Mouse (Mus musculus) MEL (cell line): ENCODE measurements around the gene Polr1e. TPM values are rescaled to one million over a fixed set of nuclear protein-coding genes. Genes with fewer than 3 reads are reported as not detected.

ENCODE experiments used
- DNase-seq: peaks from one replicate; pipeline ENCODE4 v3.0.0; 2011; ENCODE audit warnings: low read depth, low spot score
- H3K27ac ChIP-seq: 2 replicates; pipeline ENCODE4 v1.5.1; 2012; ENCODE audit warnings: low read depth, mild to moderate bottlenecking, control low read depth, low read length, moderate library complexity; ENCODE audit not compliant: control insufficient read depth
- H3K27me3 ChIP-seq, 2 experiments: fragments of 150-350 bp in 1 of 2; sonication (generic) in 1 of 2; 2 replicates each; pipeline ENCODE4 v1.6.1; 2012; ENCODE audit warnings: low read length in 2 of 2, mild to moderate bottlenecking in 2 of 2, improper control_type of control experiment in 1 of 2, moderate library complexity in 1 of 2; ENCODE audit not compliant: insufficient read depth in 2 of 2, control insufficient read depth in 1 of 2
- H3K36me3 ChIP-seq, 2 experiments: 2 replicates each; pipeline ENCODE4 v1.6.1; 2012 to 2014; ENCODE audit warnings: low read length in 2 of 2, improper control_type of control experiment in 1 of 2, inconsistent platforms in 1 of 2, mild to moderate bottlenecking in 1 of 2; ENCODE audit not compliant: insufficient read depth in 2 of 2, control insufficient read depth in 1 of 2
- H3K4me1 ChIP-seq, 2 experiments: fragments of 150-350 bp in 1 of 2; sonication (generic) in 1 of 2; 2 replicates each; pipeline ENCODE4 v1.6.1; 2012; ENCODE audit warnings: low read length in 2 of 2, improper control_type of control experiment in 1 of 2, mild to moderate bottlenecking in 1 of 2; ENCODE audit not compliant: insufficient read depth in 2 of 2, control insufficient read depth in 1 of 2
- H3K4me3 ChIP-seq, 2 experiments: fragments of 150-350 bp in 1 of 2; sonication (generic) in 1 of 2; 2 replicates each; pipeline ENCODE4 v1.5.1; 2012; ENCODE audit warnings: low read depth in 2 of 2, low read length in 2 of 2, mild to moderate bottlenecking in 2 of 2, moderate library complexity in 2 of 2, control low read depth in 1 of 2, improper control_type of control experiment in 1 of 2; ENCODE audit not compliant: control insufficient read depth in 1 of 2, insufficient read depth in 1 of 2
- H3K79me2 ChIP-seq: 2 replicates; pipeline ENCODE4 v1.6.1; 2012; ENCODE audit warnings: mild to moderate bottlenecking, low read length, moderate library complexity; ENCODE audit not compliant: control insufficient read depth, poor library complexity, insufficient read depth
- H3K9ac ChIP-seq: 2 replicates; pipeline ENCODE4 v1.6.1; 2012; ENCODE audit warnings: low read depth, mild to moderate bottlenecking, control low read depth, low read length, moderate library complexity; ENCODE audit not compliant: control insufficient read depth, poor library complexity, severe bottlenecking
- H3K9me3 ChIP-seq: fragments of 150-350 bp; sonication (generic); replicated peaks from 2 replicates; pipeline ENCODE4 v1.6.1; 2012; ENCODE audit warnings: mild to moderate bottlenecking, low read length, improper control_type of control experiment, moderate library complexity; ENCODE audit not compliant: insufficient read depth
- CHD2 ChIP-seq: IDR thresholded peaks from 2 replicates; pipeline ENCODE4 v1.6.1; 2011; ENCODE audit warnings: low read length, improper control_type of control experiment
- ELF1 ChIP-seq: IDR thresholded peaks from 2 replicates; pipeline ENCODE4 v1.6.1; 2014; ENCODE audit warnings: low read depth, mild to moderate bottlenecking, inconsistent platforms, low read length, improper control_type of control experiment, moderate library complexity
- MAFK ChIP-seq: IDR thresholded peaks from 2 replicates; pipeline ENCODE4 v1.6.1; 2011; ENCODE audit warnings: low read depth, mild to moderate bottlenecking, low read length, improper control_type of control experiment, borderline replicate concordance
- MEF2A ChIP-seq: IDR thresholded peaks from 2 replicates; pipeline ENCODE4 v1.6.1; 2014; ENCODE audit warnings: low read depth, mild to moderate bottlenecking, inconsistent platforms, low read length, improper control_type of control experiment; ENCODE audit not compliant: poor library complexity, insufficient replicate concordance, severe bottlenecking; ENCODE audit errors: extremely low read depth
- MYC ChIP-seq: IDR thresholded peaks from 2 replicates; pipeline ENCODE4 v1.6.1; 2011; ENCODE audit warnings: low read depth, mild to moderate bottlenecking, low read length, improper control_type of control experiment, moderate library complexity
- NELFE ChIP-seq: IDR thresholded peaks from 2 replicates; pipeline ENCODE4 v1.6.1; 2011; ENCODE audit warnings: low read depth, low read length, improper control_type of control experiment
- POLR2A ChIP-seq, 2 experiments: IDR thresholded peaks; 2 replicates each; pipeline ENCODE4 v1.6.1; 2011 to 2012; ENCODE audit warnings: low read length in 2 of 2, mild to moderate bottlenecking in 2 of 2, control low read depth in 1 of 2, improper control_type of control experiment in 1 of 2, low read depth in 1 of 2, moderate library complexity in 1 of 2; ENCODE audit not compliant: control insufficient read depth in 1 of 2, insufficient read depth in 1 of 2, poor library complexity in 1 of 2
- POLR2AphosphoS5 ChIP-seq: IDR thresholded peaks from 2 replicates; pipeline ENCODE4 v1.6.1; 2012; ENCODE audit warnings: low read depth, borderline replicate concordance, mild to moderate bottlenecking, inconsistent platforms, low read length, moderate library complexity, mixed read lengths
- RAD21 ChIP-seq: IDR thresholded peaks from 2 replicates; pipeline ENCODE4 v1.6.1; 2011; ENCODE audit warnings: mild to moderate bottlenecking, low read depth, low read length, improper control_type of control experiment
- SIN3A ChIP-seq: IDR thresholded peaks from 2 replicates; pipeline ENCODE4 v1.6.1; 2012; ENCODE audit warnings: low read length, improper control_type of control experiment, inconsistent platforms
- SMC3 ChIP-seq: IDR thresholded peaks from 2 replicates; pipeline ENCODE4 v1.6.1; 2011; ENCODE audit warnings: low read depth, low read length, improper control_type of control experiment
- TAL1 ChIP-seq: IDR thresholded peaks from 2 replicates; pipeline ENCODE4 v1.6.1; 2012; ENCODE audit warnings: mild to moderate bottlenecking, inconsistent platforms, low read length, moderate library complexity, mixed read lengths
- USF1 ChIP-seq: IDR thresholded peaks from 2 replicates; pipeline ENCODE4 v1.6.1; 2014; ENCODE audit warnings: low read depth, mild to moderate bottlenecking, inconsistent platforms, low read length, improper control_type of control experiment, moderate library complexity
- USF2 ChIP-seq, 2 experiments: IDR thresholded peaks; 2 replicates each; pipeline ENCODE4 v1.6.1; 2011 to 2012; ENCODE audit warnings: improper control_type of control experiment in 2 of 2, low read length in 2 of 2, borderline replicate concordance in 1 of 2, inconsistent platforms in 1 of 2, low read depth in 1 of 2, mild to moderate bottlenecking in 1 of 2; ENCODE audit not compliant: insufficient read depth in 1 of 2
- ZMIZ1 ChIP-seq: IDR thresholded peaks from 2 replicates; pipeline ENCODE4 v1.6.1; 2012; ENCODE audit warnings: low read depth, mild to moderate bottlenecking, inconsistent platforms, low read length, improper control_type of control experiment, moderate library complexity
- polyA plus RNA-seq, 2 experiments: library from polyadenylated mRNA; stranded (reverse) in 1 of 2; unstranded in 1 of 2; fragments of >175 nt in 1 of 2; fragments of >200 nt in 1 of 2; gene quantifications; 2 replicates each; pipeline versions ENCODE4 v1.2.1 to v1.2.4; 2012; ENCODE audit warnings: low replicate concordance in 2 of 2, low read depth in 1 of 2; ENCODE audit not compliant: insufficient read length in 2 of 2, insufficient read depth in 1 of 2, missing spikeins in 1 of 2
- total RNA-seq: library from RNA; depleted of rRNA; stranded (reverse); fragments of 300-350 nt; gene quantifications from 2 replicates; pipeline ENCODE4 v1.2.3, GENCODE M21; 2012; rRNA removed

Polr1e gene
- total and polyA plus RNA-seq, 3 experiments, result 40.8 to 51.5 TPM; not detected in 1

GRCm38 (mm10) chr4:45084021-45084894 is 65.9 kb downstream of the Polr1e start, which contains the start of gene Fbxo10 (continued):
- no peak for TF ChIP-seq TAL1
- TF ChIP-seq POLR2A (IDR thresholded peaks at IDR 0.05; ENCODE audit: control insufficient read depth in 1 of 2, insufficient read depth in 1 of 2, low read depth in 1 of 2, low read length in 2 of 2, poor library complexity in 1 of 2), result peak; percentile 68 to 75
- TF ChIP-seq USF1, result peak; percentile 98
- no peak for TF ChIP-seq POLR2AphosphoS5
- no peak for TF ChIP-seq MEF2A
- no peak for TF ChIP-seq SMC3
- peak; percentile 70 for TF ChIP-seq NELFE
- TF ChIP-seq ELF1, result no peak
- no peak for TF ChIP-seq CHD2
- TF ChIP-seq SIN3A, result no peak; the same call in 1 of the 2 replicates
- no peak for TF ChIP-seq MAFK
- peak; percentile 40 to 88; a peak in 3 of 4 replicates for TF ChIP-seq USF2 (IDR thresholded peaks at IDR 0.05; ENCODE audit: borderline replicate concordance in 1 of 2, insufficient read depth in 1 of 2, low read depth in 1 of 2, low read length in 2 of 2)

DNA sequence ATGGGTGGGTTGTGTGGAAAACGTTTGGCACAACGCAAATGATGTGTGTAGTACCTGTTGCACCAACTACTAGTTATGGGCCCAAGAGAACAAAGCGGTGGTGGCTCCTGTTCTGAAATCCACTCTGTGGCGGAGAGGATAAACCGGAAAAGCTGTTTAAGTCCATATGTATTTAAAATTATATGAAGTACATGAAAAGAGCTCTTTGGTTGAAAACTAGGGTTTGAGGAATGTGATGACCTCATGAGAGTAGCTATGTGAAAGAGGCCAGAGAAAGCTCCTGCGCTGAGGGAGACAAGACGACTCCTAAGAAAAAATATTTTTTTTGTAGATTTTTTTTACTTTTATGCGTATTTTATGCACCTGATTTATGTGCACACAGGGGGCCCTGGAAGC is 66.5 kb downstream of the Polr1e start:
- peaks cover 0 to 5% of the 10 kb centered on the region in 2 experiments; a peak in 2 of 4 replicates for H3K36me3 ChIP-seq
- no peak overlapping the region for H3K27ac ChIP-seq
- H3K9me3 ChIP-seq, result no peaks in the 10 kb centered on the region
- no peaks in the 10 kb centered on the region for H3K79me2 ChIP-seq
- peak; percentile 43 for DNase-seq
- TF ChIP-seq POLR2AphosphoS5, result no peak
- TF ChIP-seq RAD21, result 0 out of 2 replicates have a peak, but pooled peaks have one; percentile 27
- TF ChIP-seq MAFK, result no peak
- TF ChIP-seq MYC, result no peak
- no peak for TF ChIP-seq ZMIZ1
- peaks cover 0 to 5% of the 10 kb centered on the region in 2 experiments; a peak in 1 of 4 replicates for H3K4me1 ChIP-seq
- H3K4me3 ChIP-seq, result peak overlapping the region; percentile 63 to 65
- no peaks in the 10 kb centered on the region for H3K27me3 ChIP-seq
- H3K9ac ChIP-seq, result peak overlapping the region; percentile 53

Other genes with a start within 250 kb of the Polr1e start
- 27.3 and 43.0 TPM in 2 replicates for gene Grhpr, start 37.2 kb upstream of the Polr1e start, total RNA-seq
- 10 to 100 TPM in 1 of 2 experiments, not detected in 1; 76.4 TPM for gene Grhpr, start 37.2 kb upstream of the Polr1e start, polyA plus RNA-seq
- 7.8 and 9.1 TPM in 2 replicates for gene Zbtb5, start 6.2 kb upstream of the Polr1e start, total RNA-seq
- gene Zbtb5, start 6.2 kb upstream of the Polr1e start, polyA plus RNA-seq, result 10 to 100 TPM in 1 of 2 experiments, not detected in 1; 10.2 TPM
- 2.0 and 2.2 TPM in 2 replicates for gene Fbxo10, start 66.0 kb downstream of the Polr1e start, total RNA-seq
- gene Fbxo10, start 66.0 kb downstream of the Polr1e start, polyA plus RNA-seq, result 1 to 10 TPM in 1 of 2 experiments, not detected in 1; 6.5 TPM
- 545 and 639 TPM in 2 replicates for gene Tomm5, start 89.5 kb downstream of the Polr1e start, total RNA-seq
- gene Tomm5, start 89.5 kb downstream of the Polr1e start, polyA plus RNA-seq, result 100 to 1,000 TPM in 1 of 2 experiments, not detected in 1; 309 TPM
- gene Frmpd1, start 166.3 kb downstream of the Polr1e start, total RNA-seq, result 0.16 and 0.23 TPM in 2 replicates
- under 1 TPM in 1 of 2 experiments, not detected in 1; 0.47 TPM for gene Frmpd1, start 166.3 kb downstream of the Polr1e start, polyA plus RNA-seq